Mouse (Mus musculus): ENCODE measurements around the gene Trpm1. TPM values are rescaled to one million over a fixed set of nuclear protein-coding genes. Genes with fewer than 3 reads are reported as not detected.

Gene Trpm1
- polyA plus RNA-seq, 1 experiment = 0.01 TPM

GRCm38 (mm10) chr7:64250417-64250816 is 96.8 kb downstream of the Trpm1 start:
- TF ChIP-seq GATA1 (IDR thresholded peaks at IDR 0.05; ENCODE audit: low read length) (no peak), TAL1 (IDR thresholded peaks at IDR 0.05; ENCODE audit: low read length) (no peak)
- Histone ChIP-seq H3K4me1 (ENCODE audit: control insufficient read depth) (no peaks in the 10 kb centered on the region), H3K36me3 (ENCODE audit: control insufficient read depth) (no peaks in the 10 kb centered on the region), H3K27me3 (ENCODE audit: control insufficient read depth) (no peaks in the 10 kb centered on the region), H3K4me3 (replicated peaks) (no peak overlapping the region), H3K9me3 (ENCODE audit: control insufficient read depth, low read length) (no peaks in the 10 kb centered on the region)

GRCm38 (mm10) chr7:64253736-64254135 is 100.1 kb downstream of the Trpm1 start:
- no peak for TF ChIP-seq GATA1 (IDR thresholded peaks at IDR 0.05; ENCODE audit: low read length)
- no peak for TF ChIP-seq TAL1 (IDR thresholded peaks at IDR 0.05; ENCODE audit: low read length)
- no peak overlapping the region for H3K4me3 ChIP-seq (replicated peaks)
- H3K36me3 ChIP-seq (ENCODE audit: control insufficient read depth) = no peaks in the 10 kb centered on the region
- no peaks in the 10 kb centered on the region for H3K9me3 ChIP-seq (ENCODE audit: control insufficient read depth, low read length)
- H3K27me3 ChIP-seq (ENCODE audit: control insufficient read depth) = no peaks in the 10 kb centered on the region
- no peaks in the 10 kb centered on the region for H3K4me1 ChIP-seq (ENCODE audit: control insufficient read depth)

GRCm38 (mm10) chr7:64265502-64266279 is 112.1 kb downstream of the Trpm1 start:
- Histone ChIP-seq H3K4me3 (replicated peaks) (no peak overlapping the region), H3K9me3 (ENCODE audit: control insufficient read depth, low read length) (peaks cover 13% of the 10 kb centered on the region; the same call in 1 of the 2 replicates), H3K36me3 (ENCODE audit: control insufficient read depth) (no peaks in the 10 kb centered on the region), H3K27me3 (ENCODE audit: control insufficient read depth) (peaks cover 22% of the 10 kb centered on the region), H3K4me1 (ENCODE audit: control insufficient read depth) (no peaks in the 10 kb centered on the region)
- no peak for TF ChIP-seq TAL1 (IDR thresholded peaks at IDR 0.05; ENCODE audit: low read length)
- no peak for TF ChIP-seq GATA1 (IDR thresholded peaks at IDR 0.05; ENCODE audit: low read length)

- TF ChIP-seq GATA1 (IDR thresholded peaks at IDR 0.05; ENCODE audit: low read length) (no peak), TAL1 (IDR thresholded peaks at IDR 0.05; ENCODE audit: low read length) (no peak)
- Histone ChIP-seq H3K4me1 (ENCODE audit: control insufficient read depth) (no peaks in the 10 kb centered on the region), H3K9me3 (ENCODE audit: control insufficient read depth, low read length) (peaks cover 13% of the 10 kb centered on the region; the same call in 1 of the 2 replicates), H3K36me3 (ENCODE audit: control insufficient read depth) (no peaks in the 10 kb centered on the region), H3K27me3 (ENCODE audit: control insufficient read depth) (peaks cover 22% of the 10 kb centered on the region), H3K4me3 (replicated peaks) (no peak overlapping the region)
Observed at GRCm38 (mm10) chr7:64266587-64266986, 113.0 kb downstream of the Trpm1 start.

GRCm38 (mm10) chr7:64271926-64272325 is 118.3 kb downstream of the Trpm1 start:
- no peak for TF ChIP-seq TAL1 (IDR thresholded peaks at IDR 0.05; ENCODE audit: low read length)
- no peak for TF ChIP-seq GATA1 (IDR thresholded peaks at IDR 0.05; ENCODE audit: low read length)
- no peaks in the 10 kb centered on the region for H3K36me3 ChIP-seq (ENCODE audit: control insufficient read depth)
- H3K27me3 ChIP-seq (ENCODE audit: control insufficient read depth) = peaks cover 22% of the 10 kb centered on the region
- peaks cover 5% of the 10 kb centered on the region; the same call in 1 of the 2 replicates for H3K9me3 ChIP-seq (ENCODE audit: control insufficient read depth, low read length)
- H3K4me1 ChIP-seq (ENCODE audit: control insufficient read depth) = no peaks in the 10 kb centered on the region
- no peak overlapping the region for H3K4me3 ChIP-seq (replicated peaks)

GRCm38 (mm10) chr7:64275518-64275917 is 121.9 kb downstream of the Trpm1 start:
- no peaks in the 10 kb centered on the region for H3K27me3 ChIP-seq (ENCODE audit: control insufficient read depth)
- no peaks in the 10 kb centered on the region for H3K9me3 ChIP-seq (ENCODE audit: control insufficient read depth, low read length)
- no peak overlapping the region for H3K4me3 ChIP-seq (replicated peaks)
- H3K36me3 ChIP-seq (ENCODE audit: control insufficient read depth) = no peaks in the 10 kb centered on the region
- H3K4me1 ChIP-seq (ENCODE audit: control insufficient read depth) = no peaks in the 10 kb centered on the region
- TF ChIP-seq TAL1 (IDR thresholded peaks at IDR 0.05; ENCODE audit: low read length) = no peak
- TF ChIP-seq GATA1 (IDR thresholded peaks at IDR 0.05; ENCODE audit: low read length) = no peak

GRCm38 (mm10) chr7:64276921-64277320 is 123.3 kb downstream of the Trpm1 start:
- Histone ChIP-seq H3K9me3 (ENCODE audit: control insufficient read depth, low read length) (no peaks in the 10 kb centered on the region), H3K27me3 (ENCODE audit: control insufficient read depth) (no peaks in the 10 kb centered on the region)

GRCm38 (mm10) chr7:64278526-64278925 is 124.9 kb downstream of the Trpm1 start:
- H3K4me3 ChIP-seq (replicated peaks) = no peak overlapping the region
- no peaks in the 10 kb centered on the region for H3K9me3 ChIP-seq (ENCODE audit: control insufficient read depth, low read length)
- no peaks in the 10 kb centered on the region for H3K36me3 ChIP-seq (ENCODE audit: control insufficient read depth)
- H3K4me1 ChIP-seq (ENCODE audit: control insufficient read depth) = no peaks in the 10 kb centered on the region
- no peaks in the 10 kb centered on the region for H3K27me3 ChIP-seq (ENCODE audit: control insufficient read depth)
- TF ChIP-seq TAL1 (IDR thresholded peaks at IDR 0.05; ENCODE audit: low read length) = no peak
- TF ChIP-seq GATA1 (IDR thresholded peaks at IDR 0.05; ENCODE audit: low read length) = no peak

More at GRCm38 (mm10) chr7:64276921-64277320, 123.3 kb downstream of the Trpm1 start:
- TF ChIP-seq TAL1 (IDR thresholded peaks at IDR 0.05; ENCODE audit: low read length) = no peak
- no peak for TF ChIP-seq GATA1 (IDR thresholded peaks at IDR 0.05; ENCODE audit: low read length)
- H3K4me1 ChIP-seq (ENCODE audit: control insufficient read depth) = no peaks in the 10 kb centered on the region
- no peak overlapping the region for H3K4me3 ChIP-seq (replicated peaks)
- H3K36me3 ChIP-seq (ENCODE audit: control insufficient read depth) = no peaks in the 10 kb centered on the region

GRCm38 (mm10) chr7:64279548-64279947 is 125.9 kb downstream of the Trpm1 start:
- Histone ChIP-seq H3K4me3 (replicated peaks) (no peak overlapping the region), H3K9me3 (ENCODE audit: control insufficient read depth, low read length) (no peaks in the 10 kb centered on the region), H3K27me3 (ENCODE audit: control insufficient read depth) (no peaks in the 10 kb centered on the region), H3K36me3 (ENCODE audit: control insufficient read depth) (no peaks in the 10 kb centered on the region), H3K4me1 (ENCODE audit: control insufficient read depth) (no peaks in the 10 kb centered on the region)
- TF ChIP-seq GATA1 (IDR thresholded peaks at IDR 0.05; ENCODE audit: low read length) (no peak), TAL1 (IDR thresholded peaks at IDR 0.05; ENCODE audit: low read length) (no peak)
